Mouse (Mus musculus) CD4-positive helper T cell, adult 2 months (primary cell): Measurements from ENCODE around the gene Gm42421.

Source experiments
- DNase-seq: peaks from one replicate; pipeline ENCODE4 v3.0.0-alpha.2; 2012; ENCODE audit warnings: low read depth, missing footprints, low spot score

The Gm42421 gene

GRCm38 (mm10) chr5:143927875-143928274 lies at the start of gene Gm42421:
Gm42421 (plus strand) TSS chr5:143928175.
- DNase-seq = no peak

DNA sequence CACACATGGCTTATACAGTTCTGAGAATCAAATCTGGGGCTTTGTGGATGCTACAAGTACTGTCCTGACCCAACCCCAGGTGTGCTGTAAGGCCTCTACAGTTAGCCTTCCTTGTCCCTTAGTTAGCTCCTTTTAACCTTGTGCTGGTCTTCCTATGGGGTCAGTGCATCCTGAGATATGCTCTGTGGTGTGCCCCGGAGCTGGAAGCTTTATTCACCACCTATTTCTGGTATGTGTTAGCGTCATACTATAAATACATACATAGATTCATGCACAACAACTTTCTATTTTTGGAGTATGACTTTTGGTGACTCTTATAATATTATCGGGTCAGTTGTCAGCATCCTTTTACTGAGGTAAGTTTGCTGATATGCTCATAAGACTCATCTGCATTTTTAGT lies 42.7 kb upstream of the Gm42421 start:
- DNase-seq = no peak

- no peak for DNase-seq
Observed at GRCm38 (mm10) chr5:143890741-143891140, 37.2 kb upstream of the Gm42421 start.

DNA sequence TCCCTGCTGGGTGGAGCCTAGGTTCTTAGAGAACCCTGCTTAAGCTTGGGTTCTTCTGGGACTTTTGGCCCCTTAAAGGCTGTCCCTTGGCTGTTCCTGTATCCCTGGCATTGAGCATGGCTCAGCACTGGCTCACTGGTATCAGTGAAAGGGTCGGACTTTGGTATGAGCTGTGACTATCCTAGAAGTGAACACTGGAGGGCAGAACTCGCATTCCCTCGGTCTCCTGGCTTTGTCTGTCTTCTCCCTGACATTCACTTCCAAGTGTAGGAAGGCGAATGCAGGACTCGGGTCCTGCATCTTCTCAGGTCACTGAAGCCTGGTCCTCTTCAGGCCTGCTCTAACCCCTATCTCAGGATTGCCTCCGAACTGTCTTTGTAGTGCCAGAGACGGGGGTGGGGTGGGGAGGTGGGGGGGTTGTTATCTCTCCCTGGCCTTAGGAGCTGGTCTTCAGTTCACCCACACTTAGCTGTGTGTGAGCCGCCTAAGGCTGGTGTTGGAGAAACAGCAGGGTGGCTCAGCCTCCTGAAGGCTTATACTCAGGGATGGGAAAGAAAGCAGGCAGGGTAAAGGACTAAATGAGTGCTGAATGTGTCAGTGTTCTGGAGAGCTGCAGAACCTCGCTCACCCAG lies 35.6 kb upstream of the Gm42421 start:
- DNase-seq = no peak

DNA sequence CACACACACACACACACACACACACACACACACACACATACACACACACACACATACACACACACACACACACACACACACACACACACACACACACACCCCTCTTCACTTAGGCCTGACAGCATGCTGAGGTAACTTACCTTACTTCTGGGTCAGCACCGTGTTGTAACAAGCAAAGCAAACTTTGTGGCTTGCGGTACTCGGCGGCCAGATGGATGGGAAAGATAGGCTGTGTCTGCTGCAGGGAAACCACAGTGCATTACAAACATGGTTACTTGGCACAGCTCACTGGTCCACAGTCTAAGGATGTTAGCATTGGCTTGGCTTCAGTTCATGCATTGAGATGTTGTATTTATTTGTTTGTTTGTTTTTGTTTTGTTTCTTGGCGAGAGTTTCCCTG lies 34.6 kb upstream of the Gm42421 start:
- DNase-seq = peak; percentile 66

- DNase-seq = no peak
Observed at GRCm38 (mm10) chr5:143897635-143898330, 30.2 kb upstream of the Gm42421 start, which contains the start of gene Ankrd61. Ankrd61 (minus strand) TSS chr5:143897685.

- DNase-seq = no peak
Observed at GRCm38 (mm10) chr5:143902111-143902510, 25.9 kb upstream of the Gm42421 start.

- no peak for DNase-seq
Observed at GRCm38 (mm10) chr5:143903813-143904212, 24.2 kb upstream of the Gm42421 start.

DNA sequence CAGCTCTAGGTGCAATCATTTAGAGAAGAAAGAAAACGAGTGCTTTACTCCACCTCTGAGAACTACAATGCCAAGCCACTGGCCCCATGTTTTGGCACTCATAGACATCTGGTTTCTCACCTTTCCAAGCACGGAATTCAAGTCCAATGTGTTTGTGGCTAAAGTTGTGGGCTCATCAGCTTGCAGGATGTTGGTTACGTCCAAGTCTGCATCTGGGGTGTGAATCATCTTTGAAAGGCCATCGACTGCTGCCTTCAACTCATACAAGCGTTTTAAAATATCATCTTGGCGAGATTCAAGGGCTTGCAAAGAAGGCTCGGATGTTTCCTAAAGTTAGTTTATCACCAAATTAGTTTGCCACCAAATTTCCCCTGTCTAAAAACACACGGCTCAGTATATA lies 21.5 kb upstream of the Gm42421 start:
- DNase-seq = no peak

DNA sequence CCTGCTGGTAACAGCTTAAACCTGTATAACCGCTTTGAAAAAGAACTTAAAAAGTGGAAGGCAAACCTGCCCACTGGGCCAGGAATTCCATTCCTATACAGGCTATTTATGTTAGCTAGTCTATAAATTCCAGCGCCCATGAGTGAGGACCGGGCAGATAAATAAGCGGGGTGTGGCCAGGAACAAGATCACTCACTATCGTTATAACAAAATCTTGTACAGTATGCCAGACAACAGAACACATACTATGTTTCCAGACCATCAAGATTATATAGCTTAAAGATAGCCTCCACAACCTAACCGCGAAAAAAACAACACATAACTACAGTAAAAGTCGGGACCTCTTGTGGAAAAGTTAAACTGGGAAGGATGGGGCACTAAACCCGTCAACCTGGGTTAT lies 19.0 kb upstream of the Gm42421 start:
- DNase-seq = peak; percentile 8

GRCm38 (mm10) chr5:143909417-143910400 lies 18.3 kb upstream of the Gm42421 start, which contains the start of the genes Aimp2 and Pms2:
Aimp2 (minus strand) TSS chr5:143909847.
Pms2 (plus strand) TSS chr5:143909964.
- peak; percentile 97 for DNase-seq

DNA sequence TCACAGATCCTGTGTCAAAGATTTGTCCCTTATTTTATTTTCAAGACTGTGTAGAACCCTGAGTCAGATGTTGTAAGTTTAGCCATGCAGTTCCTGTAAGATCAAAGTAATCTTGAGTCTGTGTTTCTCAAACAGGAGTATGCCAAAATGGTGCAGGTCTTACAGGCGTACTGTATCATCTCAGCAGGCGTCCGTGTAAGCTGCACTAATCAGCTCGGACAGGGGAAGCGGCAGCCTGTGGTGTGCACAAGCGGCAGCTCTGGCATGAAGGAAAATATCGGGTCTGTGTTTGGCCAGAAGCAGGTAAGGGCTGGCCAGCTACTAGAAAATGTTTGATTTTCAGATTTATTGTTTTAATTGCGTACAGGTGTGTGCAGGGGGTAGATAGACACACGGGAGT lies 11.8 kb upstream of the Gm42421 start:
- no peak for DNase-seq

DNA sequence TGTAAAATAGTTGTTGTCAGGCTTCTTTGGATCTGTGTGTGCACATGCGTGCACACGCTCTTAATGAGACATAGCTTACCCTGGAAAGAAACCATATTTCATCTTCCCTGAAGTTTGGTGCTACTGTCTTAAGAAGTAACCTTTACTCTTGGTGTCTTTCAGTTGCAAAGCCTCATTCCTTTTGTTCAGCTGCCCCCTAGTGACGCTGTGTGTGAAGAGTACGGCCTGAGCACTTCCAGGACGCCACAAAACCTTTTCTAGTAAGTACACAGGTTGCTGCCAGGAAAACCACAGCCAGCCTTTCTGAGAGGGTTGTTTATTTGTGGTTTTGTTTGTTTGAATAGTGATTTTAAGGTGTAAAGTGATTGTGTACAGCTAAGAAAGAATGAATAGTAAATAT lies 10.6 kb upstream of the Gm42421 start:
- DNase-seq = peak; percentile 77

DNA sequence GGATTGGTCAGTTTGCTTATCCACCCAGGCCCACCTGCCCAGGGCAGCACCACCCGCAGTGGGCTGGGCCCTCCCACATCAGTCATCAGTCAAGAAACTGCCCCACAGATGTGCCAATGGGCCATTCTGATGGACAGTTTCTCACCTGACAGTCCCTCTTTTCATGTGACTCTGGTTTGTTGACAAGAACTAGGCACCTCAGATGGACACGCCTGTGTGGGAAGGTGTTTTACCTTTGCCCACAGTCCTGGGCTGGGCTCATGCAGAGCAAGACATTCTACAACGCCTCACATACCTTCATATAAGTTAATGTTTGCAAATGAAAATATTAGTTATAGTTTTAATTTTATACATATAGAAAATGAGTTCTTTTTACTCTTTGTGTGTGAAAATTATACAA lies 9.9 kb upstream of the Gm42421 start:
- DNase-seq = no peak

GRCm38 (mm10) chr5:143924781-143925452 lies 3.1 kb upstream of the Gm42421 start:
- no peak for DNase-seq

DNA sequence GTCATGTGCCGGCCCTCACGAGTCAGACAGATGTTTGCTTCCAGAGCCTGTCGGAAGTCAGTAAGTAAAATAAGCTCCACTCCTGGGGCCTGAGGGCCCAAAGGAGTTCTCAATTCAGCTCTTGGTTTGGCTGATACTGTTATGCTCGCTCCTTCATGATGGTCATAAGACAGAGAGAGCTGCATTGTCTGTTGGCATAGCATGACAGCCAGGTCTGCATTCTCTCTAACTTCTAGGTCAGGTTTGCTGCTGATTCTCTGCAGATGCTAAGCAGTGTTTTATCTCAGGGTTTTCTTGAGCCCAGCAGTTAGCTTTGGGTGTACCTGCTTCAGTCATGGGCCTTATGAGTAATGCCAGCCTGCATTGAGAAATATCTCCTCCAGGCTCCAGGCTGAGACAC lies 1.3 kb downstream of the Gm42421 start:
- DNase-seq = no peak

- no peak for DNase-seq
Observed at GRCm38 (mm10) chr5:143930656-143931055, 2.7 kb downstream of the Gm42421 start.

DNA sequence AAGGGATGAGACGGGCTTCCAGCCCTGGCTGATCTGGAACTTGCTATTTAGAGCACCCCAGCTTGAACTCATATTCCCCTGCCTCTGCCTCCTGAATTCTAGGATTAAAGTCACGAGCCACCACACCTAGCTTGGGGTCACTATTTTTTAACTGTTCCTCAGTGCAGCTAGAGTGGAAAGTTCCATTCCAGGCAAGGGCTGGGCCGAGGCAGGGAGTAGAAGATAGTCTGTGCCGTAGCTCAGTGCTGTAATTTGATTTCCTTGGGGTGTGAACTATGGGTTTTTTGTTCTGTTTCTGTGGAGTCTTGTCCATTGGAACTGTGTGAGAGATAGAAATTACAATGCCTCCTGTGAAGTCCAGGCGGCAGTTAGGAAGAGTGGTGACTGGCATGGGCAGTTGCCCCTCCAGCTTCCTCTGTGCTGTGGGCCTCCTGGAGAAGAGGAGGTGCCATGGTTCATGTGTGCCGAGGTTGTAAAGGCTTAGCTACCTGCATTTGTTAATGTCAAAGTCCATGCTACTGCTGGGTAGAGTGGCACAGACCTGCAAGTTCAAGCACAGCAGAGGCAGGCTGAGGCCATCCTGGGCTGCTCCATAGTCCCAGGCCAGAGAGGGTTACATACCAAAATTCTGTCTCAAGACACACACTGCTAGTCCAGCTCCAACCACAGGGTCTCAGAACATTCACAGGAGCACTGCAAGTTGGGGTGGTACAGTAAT lies 4.0 kb downstream of the Gm42421 start:
- DNase-seq = no peak

GRCm38 (mm10) chr5:143932831-143933230 lies 4.9 kb downstream of the Gm42421 start, which contains the start of gene Rsph10b:
Rsph10b (plus strand) TSS chr5:143933035.
- no peak for DNase-seq

- no peak for DNase-seq
Observed at GRCm38 (mm10) chr5:143933414-143933813, 5.4 kb downstream of the Gm42421 start.

DNA sequence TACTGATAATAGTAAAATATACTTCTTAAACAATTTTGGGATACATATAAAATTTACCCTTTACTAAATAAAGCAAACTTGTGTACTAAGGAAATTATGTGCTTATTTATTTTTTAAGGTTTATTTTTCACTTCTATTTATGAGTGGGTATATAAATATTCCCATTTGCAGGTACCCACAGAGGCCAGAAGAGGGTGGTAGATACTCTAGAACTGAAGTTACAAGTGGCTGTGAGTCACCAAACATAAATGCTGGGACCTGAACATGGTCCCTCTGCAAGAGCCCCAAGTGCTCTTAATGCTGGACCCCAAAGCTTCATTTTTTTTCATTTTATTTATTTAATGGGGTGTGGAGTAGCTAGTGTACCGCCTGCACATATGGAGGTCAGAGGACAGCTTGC lies 5.9 kb downstream of the Gm42421 start:
- DNase-seq = no peak
